Mouse (Mus musculus) kidney, adult 2 months (tissue): ENCODE measurements around the gene Uhrf1. TPM values are rescaled to one million over a fixed set of nuclear protein-coding genes. Genes with fewer than 3 reads are reported as not detected.

Experiments
- DNase-seq: peaks from one replicate; pipeline ENCODE4 v3.0.0; 2021
- H3K27ac ChIP-seq: fragments of 200-500 bp; 2 replicates; pipeline ENCODE4 v1.5.1; 2012; ENCODE audit warnings: low read depth, low read length, control low read depth, inconsistent platforms; ENCODE audit not compliant: insufficient read depth
- H3K27me3 ChIP-seq: fragments of 200-500 bp; replicated peaks from 2 replicates; pipeline ENCODE4 v1.6.1; 2012; ENCODE audit warnings: mild to moderate bottlenecking, moderate library complexity, low read length, inconsistent platforms; ENCODE audit not compliant: control insufficient read depth, insufficient read depth
- H3K36me3 ChIP-seq: fragments of 200-500 bp; 2 replicates; pipeline ENCODE4 v1.6.1; 2012; ENCODE audit warnings: mild to moderate bottlenecking, moderate library complexity, low read length, inconsistent platforms; ENCODE audit not compliant: control insufficient read depth, insufficient read depth
- H3K4me1 ChIP-seq: fragments of 200-500 bp; 2 replicates; pipeline ENCODE4 v1.6.1; 2011; ENCODE audit warnings: low read length; ENCODE audit not compliant: control insufficient read depth, insufficient read depth
- H3K4me3 ChIP-seq: fragments of 200-500 bp; 2 replicates; pipeline ENCODE4 v1.5.1; 2011; ENCODE audit warnings: mild to moderate bottlenecking, low read depth, low read length, control low read depth; ENCODE audit not compliant: insufficient read depth
- CTCF ChIP-seq: fragments of 200-500 bp; conservative IDR thresholded peaks from 2 replicates; pipeline ENCODE4 v1.5.1; 2011; ENCODE audit warnings: low read depth, mild to moderate bottlenecking, control low read depth, low read length, moderate library complexity, mixed read lengths; ENCODE audit not compliant: insufficient read depth, insufficient read length
- POLR2A ChIP-seq: fragments of 200-500 bp; IDR thresholded peaks from one replicate; pipeline ENCODE4 v1.6.1; 2011; ENCODE audit warnings: low read depth, low read length, control low read depth
- WGBS: fragments of 180-500 bp; shearing (Covaris S2); methylation state at CpG from one replicate; pipeline ENCODE4 v1.1.7; 2018; 5-methylcytosine and 5-hydroxymethylcytosine counted together
- polyA plus RNA-seq: library from polyadenylated mRNA; depleted of rRNA; stranded (reverse); fragments of >200 nt; gene quantifications from 2 replicates; pipeline ENCODE4 v1.2.3, GENCODE M21; 2012

Uhrf1 gene
- polyA plus RNA-seq, 1 experiment, result 2.3 TPM

DNA sequence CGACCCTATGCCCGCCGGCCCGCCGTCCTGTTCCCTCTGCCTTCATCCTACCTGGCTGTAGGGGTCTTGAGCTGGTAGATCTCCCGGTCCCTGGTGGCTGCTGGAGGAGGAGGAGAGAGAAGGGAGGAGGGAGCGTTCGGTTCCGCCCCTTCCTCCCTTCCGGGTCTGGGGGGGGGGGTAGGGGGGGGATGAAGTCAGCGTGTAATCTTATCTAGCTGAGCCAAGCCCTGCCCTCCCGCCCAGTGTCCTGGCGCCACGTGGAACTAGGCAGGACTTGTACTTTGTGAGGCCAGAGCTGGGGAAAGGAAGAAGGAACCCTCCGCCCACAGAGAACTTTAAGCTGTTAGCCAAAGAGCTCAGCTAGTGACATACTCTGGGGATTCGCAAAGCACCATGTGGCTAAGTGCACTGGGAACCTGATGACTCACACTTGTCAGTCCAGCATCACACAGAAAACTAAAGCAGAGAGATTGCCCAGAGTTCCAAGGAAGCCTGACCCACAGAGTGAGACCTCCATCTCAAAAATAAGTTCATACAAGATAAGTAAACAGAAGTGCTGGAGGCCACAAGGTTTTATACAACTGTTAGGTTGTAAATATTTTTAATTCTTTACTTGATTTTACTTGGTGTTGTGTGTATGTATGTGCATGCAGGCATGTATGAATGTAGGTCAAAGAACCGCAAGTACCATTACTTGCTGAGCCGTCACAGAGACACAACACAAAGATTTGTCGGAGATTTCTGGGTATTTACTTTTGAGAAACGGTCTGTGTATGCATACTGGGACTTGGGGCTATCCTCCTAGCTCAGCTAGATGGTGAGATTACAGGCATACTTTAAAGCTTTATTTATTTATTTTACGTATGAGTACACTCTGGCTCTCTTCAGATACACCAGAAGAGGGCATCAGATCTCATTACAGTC is 26.2 kb upstream of the Uhrf1 start, which contains the start of gene Ticam1:
Gene Ticam1 (minus strand): TSS at position 144 of the 924 bp plus-strand sequence.
- Histone ChIP-seq H3K4me1 (peaks cover 37% of the 10 kb centered on the region; the same call in 1 of the 2 replicates), H3K4me3 (peak within 1 kb of the TSS; percentile 90), H3K27ac (peak within 1 kb of the TSS; percentile 93), H3K27me3 (no peaks in the 10 kb centered on the region), H3K36me3 (peaks cover 2% of the 10 kb centered on the region; the same call in 1 of the 2 replicates)
- TF ChIP-seq POLR2A (peak; percentile 40), CTCF (no peak)
- DNase-seq, result peak; percentile 98
- 3% methylated on average over 21 of the region's 21 CpGs for WGBS

- 41% methylated on average over 2 of the region's 2 CpGs for WGBS
- peaks cover 35% of the 10 kb centered on the region; the same call in 1 of the 2 replicates for H3K4me1 ChIP-seq
- no peak for TF ChIP-seq POLR2A
- H3K4me3 ChIP-seq, result no peak overlapping the region
- no peaks in the 10 kb centered on the region for H3K27me3 ChIP-seq
- 0 out of 2 replicates have a peak overlapping the region, but pooled peaks have one; percentile 14 for H3K27ac ChIP-seq
- H3K36me3 ChIP-seq, result peaks cover 2% of the 10 kb centered on the region; the same call in 1 of the 2 replicates
- DNase-seq, result no peak
Measured at GRCm38 (mm10) chr17:56277567-56277893, 25.6 kb upstream of the Uhrf1 start.

DNA sequence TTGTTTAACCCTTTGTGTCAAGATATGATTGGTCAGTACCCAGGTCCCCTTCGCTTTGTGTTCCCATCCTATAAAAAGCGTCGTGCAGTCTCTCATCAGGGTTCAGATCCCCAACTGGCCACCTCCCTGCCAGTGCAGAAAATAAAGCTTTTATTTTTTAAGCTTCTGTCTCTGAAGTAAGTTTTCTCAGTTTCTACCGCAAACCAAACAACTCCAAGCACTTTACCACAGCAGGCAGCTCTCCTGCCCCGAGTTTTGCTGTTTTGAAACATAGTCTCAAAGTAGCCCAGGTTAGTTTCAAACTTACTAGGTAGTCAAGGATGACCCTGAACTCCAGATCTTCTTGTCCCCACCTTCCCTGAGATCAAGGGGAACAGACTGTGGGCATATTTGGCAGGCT is 24.8 kb upstream of the Uhrf1 start:
- H3K27ac ChIP-seq, result no peak overlapping the region
- no peak for TF ChIP-seq CTCF
- TF ChIP-seq POLR2A, result no peak
- peaks cover 27% of the 10 kb centered on the region; the same call in 1 of the 2 replicates for H3K4me1 ChIP-seq
- 92% methylated on average over 5 of the region's 5 CpGs for WGBS
- no peaks in the 10 kb centered on the region for H3K27me3 ChIP-seq
- H3K36me3 ChIP-seq, result peaks cover 2% of the 10 kb centered on the region; the same call in 1 of the 2 replicates
- DNase-seq, result no peak
- no peak overlapping the region for H3K4me3 ChIP-seq

DNA sequence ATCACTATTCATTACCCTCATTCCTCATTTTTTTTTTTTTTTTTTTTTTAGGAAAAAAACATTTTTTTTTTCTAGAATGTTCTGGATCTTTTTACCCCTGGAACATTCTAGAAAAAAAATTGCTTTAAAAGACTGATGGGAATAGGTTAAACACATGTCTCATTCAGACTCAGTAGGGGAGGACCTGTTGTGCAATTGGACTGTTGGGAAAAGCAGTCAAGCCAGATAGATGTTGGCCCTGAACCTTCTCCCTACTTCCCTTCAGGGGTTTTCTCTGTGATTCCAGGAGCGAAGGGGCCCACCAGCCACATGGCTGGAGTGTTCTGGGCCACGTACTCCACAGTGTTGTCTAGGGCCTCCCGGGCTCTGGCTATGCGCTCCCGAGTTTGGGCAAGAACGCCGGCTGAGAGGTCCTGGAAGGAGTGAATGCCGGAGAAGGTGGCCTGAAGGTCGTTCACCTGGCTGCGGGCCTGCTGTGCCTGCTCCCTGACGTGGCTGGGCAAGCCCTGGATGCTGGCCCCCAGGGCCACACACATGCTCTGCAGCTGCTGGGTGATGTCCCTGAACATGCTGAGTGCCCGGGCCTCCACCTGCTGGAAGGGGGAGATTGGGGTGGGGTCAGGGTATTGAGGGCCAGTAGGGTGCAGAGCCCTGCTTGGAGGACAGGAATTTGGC is 23.5 kb upstream of the Uhrf1 start:
- peak; percentile 76 for DNase-seq
- H3K4me3 ChIP-seq, result no peak overlapping the region
- WGBS, result 56% methylated on average over 12 of the region's 12 CpGs
- no peaks in the 10 kb centered on the region for H3K27me3 ChIP-seq
- no peak for TF ChIP-seq CTCF
- TF ChIP-seq POLR2A, result no peak
- H3K27ac ChIP-seq, result peak overlapping the region; percentile 89
- H3K4me1 ChIP-seq, result peaks cover 15% of the 10 kb centered on the region; the same call in 1 of the 2 replicates
- peaks cover 2% of the 10 kb centered on the region; the same call in 1 of the 2 replicates for H3K36me3 ChIP-seq

DNA sequence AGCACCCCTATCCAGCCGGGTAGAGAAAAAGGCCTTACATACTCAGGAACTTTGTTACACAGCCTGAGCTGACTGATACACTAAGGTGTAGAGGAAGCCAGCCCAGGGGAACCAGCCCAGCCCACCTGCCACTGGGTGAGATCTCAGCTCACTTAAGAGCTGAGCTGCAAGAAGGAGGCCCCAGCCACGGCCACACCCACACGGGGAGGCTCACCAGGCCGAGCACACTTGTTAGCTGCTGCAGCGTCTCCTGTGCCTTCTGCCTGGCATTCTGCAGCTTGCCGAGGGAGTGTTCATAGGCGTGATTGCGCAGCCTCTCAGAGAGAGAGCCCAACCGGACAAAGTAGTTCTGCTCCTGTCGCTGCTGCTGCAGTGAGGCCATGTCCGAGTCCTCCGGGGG is 21.9 kb upstream of the Uhrf1 start:
- H3K36me3 ChIP-seq, result peaks cover 2% of the 10 kb centered on the region; the same call in 1 of the 2 replicates
- H3K4me3 ChIP-seq, result no peak overlapping the region
- peaks cover 13% of the 10 kb centered on the region; the same call in 1 of the 2 replicates for H3K4me1 ChIP-seq
- H3K27me3 ChIP-seq, result no peaks in the 10 kb centered on the region
- no peak for TF ChIP-seq POLR2A
- TF ChIP-seq CTCF, result no peak
- no peak for DNase-seq
- H3K27ac ChIP-seq, result no peak overlapping the region
- 93% methylated on average over 12 of the region's 12 CpGs for WGBS

DNA sequence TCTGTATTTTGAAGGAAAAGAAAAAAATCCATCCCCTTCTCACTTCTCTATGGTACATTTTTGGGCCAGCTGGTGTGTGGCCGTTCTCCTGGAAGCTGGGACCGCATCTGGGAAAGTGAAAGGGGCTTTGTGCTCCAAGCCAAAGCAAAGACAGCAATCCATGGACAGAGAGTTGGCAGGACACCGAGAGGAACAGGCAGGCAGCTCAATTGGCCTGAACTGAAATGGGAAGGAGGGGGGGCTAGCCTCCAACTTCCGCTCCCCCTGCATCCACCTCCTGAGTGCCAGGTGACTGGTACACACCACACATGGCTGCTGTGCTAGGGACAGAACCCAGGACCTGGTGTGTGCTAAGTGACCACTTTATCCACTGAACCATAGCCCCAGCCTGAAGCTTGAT is 20.3 kb upstream of the Uhrf1 start:
- no peak for TF ChIP-seq POLR2A
- no peak for TF ChIP-seq CTCF
- Histone ChIP-seq H3K27ac (no peak overlapping the region), H3K4me1 (peaks cover 7% of the 10 kb centered on the region), H3K4me3 (no peak overlapping the region), H3K27me3 (no peaks in the 10 kb centered on the region), H3K36me3 (peaks cover 2% of the 10 kb centered on the region; the same call in 1 of the 2 replicates)
- 91% methylated on average over 4 of the region's 4 CpGs for WGBS
- DNase-seq, result no peak

- Histone ChIP-seq H3K27me3 (no peaks in the 10 kb centered on the region), H3K4me3 (no peak overlapping the region), H3K4me1 (peaks cover 8% of the 10 kb centered on the region), H3K36me3 (peaks cover 2% of the 10 kb centered on the region; the same call in 1 of the 2 replicates), H3K27ac (no peak overlapping the region)
- 85% methylated on average over 8 of the region's 8 CpGs for WGBS
- DNase-seq, result no peak
- TF ChIP-seq POLR2A, result no peak
- TF ChIP-seq CTCF, result no peak
Measured at GRCm38 (mm10) chr17:56283316-56283715, 19.8 kb upstream of the Uhrf1 start.
